Mouse (Mus musculus) thymus, adult 2 months (tissue): ENCODE measurements around the gene E2f6. TPM values are rescaled to one million over a fixed set of nuclear protein-coding genes. Genes with fewer than 3 reads are reported as not detected.
A peak's percentile ranks its signal among the peaks of the same experiment; 100 is the strongest.

ENCODE experiments used
- DNase-seq: peaks from one replicate; pipeline ENCODE4 v3.0.0; 2021
- H3K27ac ChIP-seq: fragments of 200-500 bp; 2 replicates; pipeline ENCODE4 v1.5.1; 2012; ENCODE audit warnings: low read length, control low read depth; ENCODE audit not compliant: control insufficient read depth, insufficient read depth
- H3K27me3 ChIP-seq: fragments of 200-500 bp; 2 replicates; pipeline ENCODE4 v1.6.1; 2012; ENCODE audit warnings: mild to moderate bottlenecking, low read length, moderate library complexity, mixed read lengths; ENCODE audit not compliant: control insufficient read depth, insufficient read depth
- H3K36me3 ChIP-seq: fragments of 200-500 bp; 2 replicates; pipeline ENCODE4 v1.6.1; 2012; ENCODE audit warnings: mild to moderate bottlenecking, low read length, moderate library complexity; ENCODE audit not compliant: control insufficient read depth, insufficient read depth
- H3K4me1 ChIP-seq: fragments of 200-500 bp; replicated peaks from 2 replicates; pipeline ENCODE4 v1.6.1; 2012; ENCODE audit warnings: low read length; ENCODE audit not compliant: control insufficient read depth, insufficient read depth
- H3K4me3 ChIP-seq: fragments of 200-500 bp; 2 replicates; pipeline ENCODE4 v1.5.1; 2012; ENCODE audit warnings: mild to moderate bottlenecking, low read length, control low read depth, moderate library complexity; ENCODE audit not compliant: control insufficient read depth, insufficient read depth
- CTCF ChIP-seq: fragments of 200-500 bp; IDR thresholded peaks from 2 replicates; pipeline ENCODE4 v1.5.1; 2012; ENCODE audit warnings: mild to moderate bottlenecking, control low read depth, low read length, moderate library complexity, borderline replicate concordance; ENCODE audit not compliant: control insufficient read depth, poor library complexity, insufficient read depth; ENCODE audit errors: extremely low read depth
- POLR2A ChIP-seq: fragments of 200-500 bp; IDR thresholded peaks from 2 replicates; pipeline ENCODE4 v1.6.1; 2012; ENCODE audit warnings: mild to moderate bottlenecking, low read length, control low read depth, moderate library complexity; ENCODE audit not compliant: control insufficient read depth, poor library complexity, insufficient read depth; ENCODE audit errors: extremely low read depth
- WGBS: fragments of 180-500 bp; shearing (Covaris S2); methylation state at CpG from one replicate; pipeline ENCODE4 v1.1.7; 2018; 5-methylcytosine and 5-hydroxymethylcytosine counted together
- polyA plus RNA-seq: library from polyadenylated mRNA; depleted of rRNA; stranded (reverse); fragments of >200 nt; gene quantifications from 2 replicates; pipeline ENCODE4 v1.2.3, GENCODE M21; 2012

E2f6 gene
- polyA plus RNA-seq, 1 experiment = 19.9 TPM

GRCm38 (mm10) chr12:16869870-16870404, 59.2 kb downstream of the E2f6 start:
- Histone ChIP-seq H3K4me3 (no peak overlapping the region), H3K4me1 (peaks cover 12% of the 10 kb centered on the region; the same call in 1 of the 2 replicates), H3K36me3 (no peaks in the 10 kb centered on the region), H3K27me3 (no peaks in the 10 kb centered on the region), H3K27ac (no peak overlapping the region)
- DNase-seq = no peak
- WGBS = 85% methylated on average over 9 of the region's 9 CpGs
- TF ChIP-seq CTCF (no peak), POLR2A (no peak)

GRCm38 (mm10) chr12:16870405-16871068, 59.8 kb downstream of the E2f6 start:
- no peak overlapping the region for H3K4me3 ChIP-seq
- DNase-seq = no peak
- no peak overlapping the region for H3K27ac ChIP-seq
- no peaks in the 10 kb centered on the region for H3K27me3 ChIP-seq
- TF ChIP-seq CTCF = no peak
- TF ChIP-seq POLR2A = no peak
- peaks cover 12% of the 10 kb centered on the region; the same call in 1 of the 2 replicates for H3K4me1 ChIP-seq
- H3K36me3 ChIP-seq = no peaks in the 10 kb centered on the region
- WGBS = 61% methylated on average over 8 of the region's 8 CpGs

GRCm38 (mm10) chr12:16872006-16872405, 61.2 kb downstream of the E2f6 start:
- 97% methylated on average over 1 of the region's 1 CpGs for WGBS

GRCm38 (mm10) chr12:16872926-16873464, 62.2 kb downstream of the E2f6 start:
- TF ChIP-seq POLR2A (no peak), CTCF (no peak)
- H3K4me3 ChIP-seq = no peak overlapping the region
- H3K27me3 ChIP-seq = no peaks in the 10 kb centered on the region
- H3K27ac ChIP-seq = no peak overlapping the region
- no peak for DNase-seq
- WGBS = 79% methylated on average over 7 of the region's 7 CpGs
- peaks cover 12% of the 10 kb centered on the region; the same call in 1 of the 2 replicates for H3K4me1 ChIP-seq
- no peaks in the 10 kb centered on the region for H3K36me3 ChIP-seq

More at GRCm38 (mm10) chr12:16872006-16872405, 61.2 kb downstream of the E2f6 start:
- no peak overlapping the region for H3K4me3 ChIP-seq
- DNase-seq = no peak
- H3K36me3 ChIP-seq = no peaks in the 10 kb centered on the region
- H3K27me3 ChIP-seq = no peaks in the 10 kb centered on the region
- no peak for TF ChIP-seq POLR2A
- TF ChIP-seq CTCF = no peak
- H3K27ac ChIP-seq = no peak overlapping the region
- H3K4me1 ChIP-seq = peaks cover 12% of the 10 kb centered on the region; the same call in 1 of the 2 replicates

GRCm38 (mm10) chr12:16873549-16873948, 62.8 kb downstream of the E2f6 start:
- TF ChIP-seq CTCF = no peak
- TF ChIP-seq POLR2A = no peak
- Histone ChIP-seq H3K4me1 (peaks cover 12% of the 10 kb centered on the region; the same call in 1 of the 2 replicates), H3K27me3 (no peaks in the 10 kb centered on the region), H3K36me3 (no peaks in the 10 kb centered on the region), H3K27ac (no peak overlapping the region), H3K4me3 (no peak overlapping the region)
- WGBS = 95% methylated on average over 7 of the region's 7 CpGs
- no peak for DNase-seq

- TF ChIP-seq POLR2A (no peak), CTCF (no peak)
- H3K36me3 ChIP-seq = no peaks in the 10 kb centered on the region
- H3K27ac ChIP-seq = no peak overlapping the region
- 47% methylated on average over 2 of the region's 2 CpGs for WGBS
- H3K27me3 ChIP-seq = no peaks in the 10 kb centered on the region
- H3K4me3 ChIP-seq = no peak overlapping the region
- H3K4me1 ChIP-seq = peaks cover 12% of the 10 kb centered on the region; the same call in 1 of the 2 replicates
- DNase-seq = peak; percentile 68
Measured at GRCm38 (mm10) chr12:16874086-16874485, 63.3 kb downstream of the E2f6 start.
